Comparison of ENCODE assay signal across 9 mouse cellular contexts in the genomic region with DNA sequence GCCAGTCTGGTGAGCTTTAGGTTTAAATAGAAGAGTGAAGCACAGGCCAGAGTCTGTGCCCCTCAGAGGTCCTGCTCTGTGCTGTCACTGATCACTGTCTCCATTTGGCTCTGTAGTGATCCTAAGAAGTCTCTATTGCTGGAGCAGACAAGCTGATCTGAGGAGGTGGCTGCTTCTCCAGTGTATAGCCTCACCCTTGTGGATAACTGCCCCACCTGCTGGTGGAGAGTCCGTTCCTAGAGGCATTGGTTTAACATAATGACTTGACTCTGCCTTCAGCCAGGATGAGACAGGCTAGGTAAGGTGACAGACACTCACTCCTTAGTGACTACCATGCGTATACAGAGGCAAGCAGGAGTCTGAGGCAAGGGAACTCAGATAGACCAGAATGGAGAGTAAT.
DNase-seq lines count a peak whose midpoint lies in the region; ATAC-seq and TF ChIP-seq lines count a peak whose summit lies in the region.
"Had no signal": no experiment of that assay in that cellular context is flagged by ENCODE, and none has a peak within 500 bp of the region (broad histone marks: within the 10 kb centered on the region; RNA-seq: fewer than 3 reads in every experiment).

No protein-coding gene starts in this region.

- DNase-seq in frontal cortex, postnatal 10 days (ENCODE audit: low spot score in 2 of 2), result no peak
- DNase-seq in A20 (ENCODE audit: low read depth, low spot score), result peak; percentile 51
- peak; percentile 68 to 74 for DNase-seq in adrenal gland, postnatal 36 days
- DNase-seq in kidney, adult 8-10 months, result peak; percentile 17 to 44
- no peak for DNase-seq in right cerebral cortex, postnatal 10 days (ENCODE audit: low spot score in 2 of 2)

- WGBS in small intestine, adult 2 months, result 55% methylated on average over 2 of the region's 2 CpGs

- no peak overlapping the region for H3K4me3 ChIP-seq in small intestine, adult 2 months (ENCODE audit: low read depth, low read length)
- H3K4me3 ChIP-seq: neural tube, embryonic 12.5 days had no signal

- no peaks in the 10 kb centered on the region for H3K27me3 ChIP-seq in small intestine, adult 2 months (ENCODE audit: control insufficient read depth, insufficient read depth, low read length)
- H3K27me3 ChIP-seq: neural tube, embryonic 12.5 days had no signal

- no peak for TF ChIP-seq POLR2A in small intestine, adult 2 months (IDR thresholded peaks at IDR 0.05; ENCODE audit: low read depth, low read length)

- no peak overlapping the region for H3K27ac ChIP-seq in small intestine, adult 2 months (ENCODE audit: insufficient read depth, low read depth, low read length)
- H3K27ac ChIP-seq: neural tube, embryonic 12.5 days had no signal

- no peaks in the 10 kb centered on the region for H3K4me1 ChIP-seq in small intestine, adult 2 months (ENCODE audit: control insufficient read depth, insufficient read depth, insufficient read length, low read length)
- H3K4me1 ChIP-seq: neural tube, embryonic 12.5 days had no signal

- H3K36me3 ChIP-seq in small intestine, adult 2 months (ENCODE audit: control insufficient read depth, insufficient read depth, low read length), result no peaks in the 10 kb centered on the region
- H3K36me3 ChIP-seq: neural tube, embryonic 12.5 days had no signal

- peak; percentile 91 for ATAC-seq in frontal cortex, adult (ENCODE audit: low TSS enrichment)
- ATAC-seq in erythroid progenitor cell, adult 5-6 weeks (replicated peaks; ENCODE audit: low FRiP score, poor library complexity, severe bottlenecking), result no peak

- peak; percentile 22; the same call in 1 of the 2 replicates for TF ChIP-seq CTCF in small intestine, adult 2 months (IDR thresholded peaks at IDR 0.05; ENCODE audit: extremely low read depth, insufficient read length, insufficient replicate concordance, low read depth, low read length)

Comparison
In these comparisons a context has a peak if more than half of its experiments do, and no peak if none do; other contexts are left out.
1. DNase-seq: peak in A20 (single experiment), adrenal gland, postnatal 36 days (2 of 2) and kidney, adult 8-10 months (2 of 2); none in frontal cortex, postnatal 10 days (0 of 2) and right cerebral cortex, postnatal 10 days (0 of 2).